Mouse (Mus musculus) CD8-positive naive resting alpha-beta T cell, adult 2 months (primary cell): ENCODE measurements around the gene Fbp1.
A peak's percentile ranks its signal among the peaks of the same experiment; 100 is the strongest.
"Not testable (repeated sequence)": the region's sequence is repeated elsewhere in the genome, so short reads cannot be mapped to it uniquely, and the experiment has no call there.

Experiments
- DNase-seq, 2 experiments: peaks; one replicate each; pipeline ENCODE4 v3.0.0; 2022; ENCODE audit warnings: low read depth in 2 of 2, low spot score in 2 of 2

The Fbp1 gene

GRCm38 (mm10) chr13:62887712-62888441, at the start of gene Fbp1:
Gene Fbp1 (minus strand): TSS chr13:62888282.
- no peak for DNase-seq

- DNase-seq, result no peak
Measured at GRCm38 (mm10) chr13:62932452-62932851, 44.4 kb upstream of the Fbp1 start.

- no peak for DNase-seq
Measured at GRCm38 (mm10) chr13:62929766-62930389, 41.8 kb upstream of the Fbp1 start.

GRCm38 (mm10) chr13:62929144-62929543, 41.1 kb upstream of the Fbp1 start:
- not testable (repeated sequence) for DNase-seq

GRCm38 (mm10) chr13:62927470-62927869, 39.4 kb upstream of the Fbp1 start:
- DNase-seq, result no peak

- DNase-seq, result peak in 1 of 2 experiments; percentile 3
Measured at GRCm38 (mm10) chr13:62926479-62926878, 38.4 kb upstream of the Fbp1 start.

GRCm38 (mm10) chr13:62923182-62923581, 35.1 kb upstream of the Fbp1 start:
- DNase-seq, result no peak

- DNase-seq, result no peak
Measured at GRCm38 (mm10) chr13:62922645-62923044, 34.6 kb upstream of the Fbp1 start.

GRCm38 (mm10) chr13:62919647-62920341, 31.7 kb upstream of the Fbp1 start:
- DNase-seq, result peak; percentile 50 to 65

- DNase-seq, result no peak
Measured at GRCm38 (mm10) chr13:62917416-62918110, 29.5 kb upstream of the Fbp1 start.

- no peak for DNase-seq
Measured at GRCm38 (mm10) chr13:62916675-62917074, 28.6 kb upstream of the Fbp1 start.

GRCm38 (mm10) chr13:62911575-62911974, 23.5 kb upstream of the Fbp1 start:
- DNase-seq, result no peak

GRCm38 (mm10) chr13:62910206-62910605, 22.1 kb upstream of the Fbp1 start:
- DNase-seq, result no peak

GRCm38 (mm10) chr13:62909776-62910175, 21.7 kb upstream of the Fbp1 start:
- no peak for DNase-seq

- no peak for DNase-seq
Measured at GRCm38 (mm10) chr13:62908163-62908559, 20.1 kb upstream of the Fbp1 start.

GRCm38 (mm10) chr13:62907527-62908162, 19.6 kb upstream of the Fbp1 start:
- DNase-seq, result no peak

GRCm38 (mm10) chr13:62901139-62901538, 13.1 kb upstream of the Fbp1 start:
- DNase-seq, result no peak

GRCm38 (mm10) chr13:62897927-62898646, 10.0 kb upstream of the Fbp1 start:
- DNase-seq, result no peak

- no peak for DNase-seq
Measured at GRCm38 (mm10) chr13:62893044-62893842, 5.2 kb upstream of the Fbp1 start.

- DNase-seq, result no peak
Measured at GRCm38 (mm10) chr13:62889311-62889710, 1.2 kb upstream of the Fbp1 start.
